Mouse (Mus musculus) induced T-regulatory cell, adult 2 months (primary cell): ENCODE data around the gene Tomm70a.

Experiments
- DNase-seq: peaks from one replicate; pipeline ENCODE4 v3.0.0-alpha.2; 2012; ENCODE audit warnings: low read depth

Gene Tomm70a

DNA sequence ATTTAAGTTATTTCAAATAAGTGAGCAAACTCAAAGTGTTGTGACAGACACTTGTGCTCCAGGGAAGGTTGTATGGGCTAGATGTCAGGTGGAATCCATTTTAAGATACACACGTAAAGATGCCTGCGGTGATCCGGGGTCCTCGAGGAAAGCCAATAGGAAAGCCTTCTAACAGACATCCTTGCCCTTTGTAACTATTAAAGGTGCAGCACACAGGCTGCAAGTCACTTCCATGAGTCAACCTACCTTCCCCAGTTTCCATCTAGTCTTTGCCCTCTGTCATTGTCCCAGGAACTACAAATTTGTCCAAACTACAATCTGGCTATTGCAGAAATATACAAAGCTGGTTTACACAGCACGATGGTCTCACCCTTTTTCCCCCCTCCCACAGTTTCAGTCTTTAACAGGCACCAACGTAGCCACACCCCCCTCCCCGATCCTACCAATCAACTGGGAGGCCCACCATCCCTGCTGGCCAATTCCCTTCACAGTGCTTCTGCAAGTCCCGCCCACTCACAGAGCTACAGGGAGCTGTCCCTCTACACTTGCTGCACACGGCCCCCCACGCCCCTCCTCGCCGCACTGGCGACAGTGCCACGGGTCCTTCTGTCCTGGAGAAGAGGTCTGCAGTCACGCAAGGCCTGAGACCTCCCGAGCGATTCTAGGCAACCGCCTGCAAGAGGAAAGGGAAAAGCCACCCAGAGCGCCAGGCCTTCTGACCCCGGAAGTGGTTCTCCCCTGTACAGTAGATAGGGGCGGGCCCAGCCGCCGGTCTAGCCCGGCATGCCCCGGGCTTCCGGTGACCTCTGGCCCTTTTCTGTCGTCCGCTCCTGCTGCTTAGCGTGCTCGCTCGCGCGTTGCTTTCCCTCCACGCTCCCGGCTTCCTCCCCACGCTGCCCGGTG lies at the start of gene Tomm70a:
Gene Tomm70a (plus strand): TSS at position 791 of the 903 bp plus-strand sequence.
- peak; percentile 96 for DNase-seq

DNA sequence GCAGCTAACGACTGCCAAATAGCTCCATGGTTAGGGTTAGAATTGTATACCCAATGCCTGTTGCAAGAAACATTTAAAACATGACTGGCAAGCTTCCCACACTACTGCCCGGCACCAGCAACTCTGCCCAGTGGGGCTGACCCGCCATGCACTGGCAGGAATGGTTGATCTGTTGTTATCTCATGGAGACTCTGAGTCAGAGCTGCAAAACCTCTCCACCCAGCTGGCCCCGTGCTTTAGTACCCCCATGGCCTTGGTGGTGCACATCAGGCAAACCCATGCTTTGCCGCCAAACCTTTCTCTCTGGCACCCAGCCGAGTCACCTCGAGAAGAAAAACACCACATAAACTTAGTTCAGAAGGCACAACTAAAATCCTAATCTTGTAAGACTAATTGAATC lies 45.5 kb upstream of the Tomm70a start:
- no peak for DNase-seq

DNA sequence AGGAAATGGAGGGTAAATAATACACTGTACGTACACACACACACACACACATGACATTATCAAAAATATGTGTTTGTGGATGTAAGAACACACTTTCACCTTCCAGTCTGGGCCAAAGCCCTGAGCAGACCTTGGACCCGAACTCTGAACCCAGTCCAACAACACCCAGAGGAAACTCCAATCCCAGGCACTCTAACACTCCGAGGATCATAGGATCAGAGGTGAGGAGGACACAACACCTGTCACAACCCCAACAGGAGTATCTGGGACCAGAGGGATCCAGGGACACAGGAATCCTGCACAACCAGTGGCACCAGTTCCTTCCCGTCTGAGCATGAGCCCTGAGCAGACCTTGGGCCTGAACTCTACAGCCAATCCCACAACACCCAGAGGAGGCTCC lies 41.9 kb upstream of the Tomm70a start:
- no peak for DNase-seq

DNA sequence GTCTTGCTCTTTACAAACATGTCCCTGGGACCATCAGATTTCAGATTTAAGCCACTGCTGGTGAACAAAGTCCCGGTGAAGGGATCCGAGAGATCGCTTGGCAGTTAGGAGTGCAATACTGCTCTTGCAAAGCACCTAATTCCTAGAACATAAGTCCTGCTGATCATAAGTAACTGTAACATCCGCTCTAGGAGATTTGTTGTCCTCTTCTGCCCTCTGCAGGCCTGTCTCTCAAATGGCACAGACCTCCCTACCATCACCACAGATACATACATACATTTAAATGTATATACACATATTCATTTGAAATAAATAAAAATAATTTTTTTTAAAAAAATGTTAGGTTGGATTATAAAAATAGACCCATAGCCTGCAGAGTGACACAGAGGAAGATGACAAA lies 29.0 kb upstream of the Tomm70a start:
- DNase-seq = peak; percentile 70

DNA sequence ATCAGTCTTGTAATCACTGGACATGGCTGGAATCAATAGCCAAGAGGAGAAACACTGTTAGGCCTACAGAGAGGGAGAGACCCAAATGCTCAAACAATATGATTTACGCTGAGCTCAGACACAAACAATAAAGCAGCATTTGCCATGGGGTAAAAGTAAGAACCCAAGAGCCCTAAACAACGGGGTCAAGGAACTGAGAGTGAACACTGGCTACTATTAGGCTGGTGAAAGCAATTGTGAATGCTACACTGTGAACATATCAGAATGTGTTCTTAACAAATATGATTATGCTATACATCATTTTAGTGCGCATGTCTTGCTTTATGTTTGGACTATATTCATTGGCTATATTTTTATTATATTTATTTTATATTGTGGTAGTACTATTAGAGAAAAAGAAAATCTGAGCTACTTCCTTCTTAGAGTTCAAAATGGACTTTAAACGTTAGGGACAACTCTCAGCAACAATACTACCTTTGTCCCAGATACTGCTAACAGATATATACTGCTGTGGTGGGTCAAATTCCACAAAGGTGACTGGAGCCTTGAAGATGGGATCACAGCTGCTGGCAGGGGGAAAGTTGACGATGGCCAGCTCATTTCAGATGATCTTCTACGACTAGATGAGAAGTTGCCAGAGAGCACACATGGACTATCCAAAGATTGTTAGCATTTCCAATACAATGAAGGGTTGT lies 28.4 kb upstream of the Tomm70a start:
- no peak for DNase-seq

GRCm38 (mm10) chr16:57098468-57099144 lies 22.9 kb upstream of the Tomm70a start:
- no peak for DNase-seq

- DNase-seq = no peak
Observed at GRCm38 (mm10) chr16:57099572-57100237, 21.8 kb upstream of the Tomm70a start.

DNA sequence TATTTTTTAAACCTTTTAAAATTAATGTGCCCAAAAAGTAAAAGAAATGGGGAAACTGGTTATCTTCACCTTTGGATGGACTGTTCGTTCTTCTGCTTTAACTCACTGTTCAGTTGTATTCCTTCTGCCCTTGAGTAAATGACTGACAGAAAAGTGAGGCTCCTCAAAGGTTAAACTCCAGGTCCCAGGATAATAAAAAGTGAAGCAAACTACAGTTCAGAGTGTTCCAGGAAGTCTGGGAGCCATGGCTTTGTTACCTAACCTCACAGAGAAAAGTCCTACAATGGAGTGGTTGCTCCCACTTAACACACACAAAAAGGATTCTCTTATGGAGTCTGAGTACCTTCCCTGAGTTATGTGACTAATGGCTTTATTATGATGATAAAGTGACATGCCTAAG lies 20.3 kb upstream of the Tomm70a start:
- no peak for DNase-seq

- DNase-seq = no peak
Observed at GRCm38 (mm10) chr16:57106185-57106960, 15.1 kb upstream of the Tomm70a start.

DNA sequence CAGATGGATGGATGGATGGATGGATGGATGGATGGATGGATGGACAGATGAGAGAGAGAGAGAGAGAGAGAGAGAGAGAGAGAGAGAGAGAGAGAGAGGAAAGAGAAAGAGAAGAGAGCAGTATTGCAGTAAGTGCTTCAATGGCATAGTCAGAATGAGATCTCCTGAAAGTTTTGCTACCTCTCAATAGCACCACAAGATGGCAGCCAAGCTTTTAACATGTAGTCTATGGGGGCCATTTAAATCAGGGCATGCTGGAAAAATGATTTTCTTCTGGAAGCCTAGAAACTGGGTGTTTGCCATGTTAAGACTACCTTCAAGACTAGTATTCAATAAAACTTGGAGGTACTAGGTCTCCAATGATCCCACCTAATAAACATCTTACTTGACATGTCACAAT lies 5.4 kb upstream of the Tomm70a start:
- DNase-seq = peak; percentile 63

GRCm38 (mm10) chr16:57117562-57117961 lies 3.9 kb upstream of the Tomm70a start:
- no peak for DNase-seq

DNA sequence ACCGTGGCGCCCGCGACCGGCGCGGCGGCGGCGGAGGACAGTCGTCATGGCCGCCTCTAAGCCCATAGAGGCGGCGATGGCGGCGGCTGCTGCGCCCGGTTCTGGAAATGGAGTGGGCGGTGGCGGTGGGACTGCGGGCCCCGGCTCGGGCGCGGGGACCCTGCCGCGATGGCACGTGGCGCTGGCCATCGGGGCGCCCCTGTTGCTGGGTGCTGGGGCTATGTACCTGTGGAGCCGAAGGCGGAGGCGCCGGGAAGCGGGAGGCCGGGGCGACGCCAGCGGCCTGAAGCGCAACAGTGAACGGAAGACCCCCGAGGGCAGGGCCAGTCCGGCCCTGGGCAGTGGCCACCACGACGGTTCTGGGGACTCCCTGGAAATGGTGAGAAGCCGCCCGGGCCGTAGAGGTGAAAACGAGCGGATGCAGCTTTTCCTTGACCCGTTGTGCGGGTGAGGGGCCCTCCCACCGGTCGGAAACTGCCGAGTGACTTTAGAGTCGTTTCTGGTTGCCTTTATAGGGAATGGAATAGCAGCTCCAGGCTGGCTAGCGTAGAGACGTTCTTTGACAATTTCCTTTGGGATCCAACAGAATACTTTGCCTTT lies 413 bp downstream of the Tomm70a start:
- DNase-seq = no peak

GRCm38 (mm10) chr16:57122682-57123445 lies 1.4 kb downstream of the Tomm70a start:
- DNase-seq = peak; percentile 19

- no peak for DNase-seq
Observed at GRCm38 (mm10) chr16:57126268-57126667, 4.8 kb downstream of the Tomm70a start.

- DNase-seq = no peak
Observed at GRCm38 (mm10) chr16:57127825-57128224, 6.3 kb downstream of the Tomm70a start.

DNA sequence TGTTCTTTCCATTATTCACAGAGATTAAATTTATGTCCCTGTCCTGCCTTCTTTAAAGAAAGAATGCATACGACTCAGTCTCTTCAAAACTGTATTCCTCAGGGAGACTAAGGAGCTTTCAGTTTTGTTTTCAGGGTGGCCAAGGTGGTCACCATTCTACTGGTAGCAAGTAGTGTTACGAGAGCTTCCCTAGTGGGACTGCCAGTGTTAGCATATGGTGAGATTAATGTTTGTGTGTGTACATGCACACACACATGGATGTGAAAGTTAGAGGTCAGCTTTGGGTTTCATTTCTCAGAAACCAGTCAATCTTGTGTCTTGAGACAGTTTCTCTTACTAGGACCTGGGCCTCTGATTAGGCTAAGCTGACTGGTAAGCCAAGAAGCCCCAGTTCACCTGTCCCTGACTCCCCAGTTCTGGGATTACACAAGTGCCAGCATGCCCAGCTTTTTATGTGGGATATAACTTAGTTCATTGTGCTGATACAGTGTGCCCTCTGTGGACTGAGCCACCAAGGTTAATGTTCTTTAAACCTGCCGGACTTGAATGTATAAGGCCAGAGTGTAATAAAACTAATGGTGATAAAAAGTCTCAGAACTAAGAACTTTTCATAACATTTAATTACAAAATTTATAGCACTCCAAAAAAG lies 9.4 kb downstream of the Tomm70a start:
- peak; percentile 22 for DNase-seq

DNA sequence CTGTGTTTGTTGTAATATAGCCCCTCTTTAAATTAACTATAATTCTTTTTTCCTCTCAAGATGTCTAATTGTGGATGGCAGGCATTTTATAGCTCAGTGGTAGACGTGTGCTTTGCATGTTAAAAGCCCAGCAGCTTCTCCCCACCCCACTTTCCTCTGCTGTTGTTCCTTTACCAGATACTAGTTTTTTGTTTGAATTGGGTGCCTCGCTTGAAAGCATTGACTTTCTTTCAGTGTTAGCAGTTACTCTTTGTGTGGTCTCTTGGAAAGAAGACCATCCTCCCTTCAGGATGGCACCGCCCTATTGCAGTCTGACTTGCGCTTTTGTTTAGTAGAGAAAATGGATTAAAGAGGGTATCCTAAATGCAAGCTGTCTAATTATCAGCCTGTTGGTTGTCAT lies 10.0 kb downstream of the Tomm70a start:
- DNase-seq = no peak

GRCm38 (mm10) chr16:57132326-57132725 lies 10.8 kb downstream of the Tomm70a start:
- no peak for DNase-seq

DNA sequence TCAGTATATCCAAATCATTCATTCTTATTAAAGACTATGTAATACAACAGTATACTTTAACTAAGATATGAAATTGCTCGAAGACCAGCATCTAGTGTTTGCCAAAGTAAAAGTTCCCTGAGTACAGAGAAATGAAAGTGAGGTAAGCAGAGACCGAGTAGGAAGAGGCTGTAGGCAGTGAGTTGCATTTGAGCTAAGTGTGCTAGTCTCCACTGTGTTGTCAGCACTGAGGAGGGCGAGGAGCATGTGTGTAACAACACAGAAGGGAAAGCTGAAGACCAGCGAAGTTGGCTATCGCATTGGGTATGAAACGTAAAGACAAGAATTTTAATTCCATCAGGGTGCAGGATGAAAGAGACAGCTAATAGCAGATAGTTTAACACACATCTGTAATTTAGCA lies 12.1 kb downstream of the Tomm70a start:
- no peak for DNase-seq

GRCm38 (mm10) chr16:57144741-57145140 lies 23.2 kb downstream of the Tomm70a start:
- no peak for DNase-seq
